Comparison of ENCODE assay signal across 21 mouse cellular contexts in genomic region chr2:68005210-68005609, GRCm38 (mm10).
A peak's percentile ranks its signal among the peaks of the same experiment; 100 is the strongest.
DNase-seq lines count a peak whose midpoint lies in the region; TF ChIP-seq lines count a peak whose summit lies in the region.
"Had no signal": no experiment of that assay in that cellular context is flagged by ENCODE, and none has a peak within 500 bp of the region (broad histone marks: within the 10 kb centered on the region; RNA-seq: fewer than 3 reads in every experiment).

No protein-coding gene starts in this region.

- no peak overlapping the region for H3ac ChIP-seq in C2C12 (ENCODE audit: control insufficient read depth, insufficient read length, low read depth)

- no peaks in the 10 kb centered on the region for H3K36me3 ChIP-seq in C2C12 (ENCODE audit: control insufficient read depth, insufficient read depth)
- H3K36me3 ChIP-seq: embryonic facial prominence, embryonic 13.5 days; embryonic facial prominence, embryonic 15.5 days; forebrain, embryonic 10.5 days; forebrain, embryonic 12.5 days had no signal

- TF ChIP-seq CTCF in C2C12 (IDR thresholded peaks at IDR 0.05; ENCODE audit: control insufficient read depth, insufficient read depth, insufficient read length) = no peak

- H3K27me3 ChIP-seq in C2C12 (ENCODE audit: control insufficient read depth, insufficient read depth, insufficient read length) = no peaks in the 10 kb centered on the region
- H3K27me3 ChIP-seq: embryonic facial prominence, embryonic 13.5 days; embryonic facial prominence, embryonic 15.5 days; forebrain, embryonic 12.5 days had no signal

- peak; percentile 37 for DNase-seq in gastrocnemius, adult 18-20 months (ENCODE audit: low spot score)
- no peak for DNase-seq in gastrocnemius, postnatal 25 days
- peak; percentile 78 for DNase-seq in skeletal muscle tissue, adult 2 months (ENCODE audit: low read depth, low spot score)
- DNase-seq in frontal cortex, postnatal 14 days (ENCODE audit: low spot score in 2 of 2) = no peak
- DNase-seq: adrenal gland, adult 2 months; adrenal gland, postnatal 10 days; adrenal gland, postnatal 25 days; B cell, adult 2 months; cerebellum, adult 11 months; cerebellum, adult 18-20 months; cerebellum, adult 8-10 months; cerebellum, adult 9-11 months; cerebellum, postnatal 14 days; cerebellum, postnatal 36 days; embryo, embryonic 11 days had no signal

- H3K79me3 ChIP-seq in C2C12 (ENCODE audit: low read depth) = no peaks in the 10 kb centered on the region

- no peak overlapping the region for H3K4me3 ChIP-seq in C2C12 (ENCODE audit: insufficient read depth, poor library complexity, severe bottlenecking)
- H3K4me3 ChIP-seq: embryonic facial prominence, embryonic 13.5 days; embryonic facial prominence, embryonic 15.5 days; erythroblast, embryonic 14.5 days; forebrain, embryonic 10.5 days; forebrain, embryonic 12.5 days had no signal

- H3K79me2 ChIP-seq in C2C12 (ENCODE audit: control insufficient read depth, insufficient read depth) = no peaks in the 10 kb centered on the region

TF ChIP-seq in C2C12, 6 proteins besides CTCF, POLR2A, EP300 and RAD21:
- TF ChIP-seq CEBPB (IDR thresholded peaks at IDR 0.05; ENCODE audit: low read depth) = peak; percentile 16
- TF ChIP-seq MYOD1 (IDR thresholded peaks at IDR 0.05; ENCODE audit: control insufficient read depth, insufficient read length, low read depth) = peak; percentile 80
- TF ChIP-seq FOSL1 (IDR thresholded peaks at IDR 0.05; ENCODE audit: insufficient read depth, low read length, poor library complexity, severe bottlenecking) = no peak

Comparison
In these comparisons a context has a peak if more than half of its experiments do, and no peak if none do; other contexts are left out.
1. DNase-seq: peak in gastrocnemius, adult 18-20 months (single experiment) and skeletal muscle tissue, adult 2 months (single experiment); none in gastrocnemius, postnatal 25 days (single experiment) and frontal cortex, postnatal 14 days (0 of 2).